Mouse (Mus musculus) adrenal gland, adult 10 weeks (tissue): ENCODE results near the gene Clcn1. TPM values are rescaled to one million over a fixed set of nuclear protein-coding genes. Genes with fewer than 3 reads are reported as not detected.

Source experiments
- polyA plus RNA-seq: library from polyadenylated mRNA; stranded (reverse); fragments of 350-450 nt; fragmentation: Illumina TruSeq; extraction: RNeasy Lipid Tissue Mini Kit (QIAGEN cat#74804); gene quantifications from one replicate; pipeline ENCODE4 v1.2.3, GENCODE M21; 2014; ENCODE audit warnings: low read depth, low replicate concordance

Gene Clcn1
- polyA plus RNA-seq = 0.23 TPM

DNA sequence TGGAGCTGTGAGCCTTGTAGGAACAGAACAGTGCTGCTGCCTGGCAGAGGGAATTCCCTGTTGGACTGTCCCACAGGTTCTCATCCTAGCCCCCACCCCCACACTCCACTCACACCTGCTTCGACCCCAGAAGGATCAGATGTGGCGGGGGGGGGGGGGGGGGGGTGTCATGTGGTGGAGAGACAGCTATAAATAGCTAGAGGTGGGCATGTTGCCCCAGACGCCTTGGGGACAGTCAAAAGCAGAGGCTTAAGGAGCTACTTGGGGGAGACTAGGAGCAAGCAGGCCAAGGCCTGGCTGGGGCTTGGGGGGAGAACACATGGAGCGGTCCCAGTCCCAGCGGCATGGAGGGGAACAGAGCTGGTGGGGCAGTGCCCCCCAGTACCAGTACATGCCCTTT is at the start of gene Clcn1:
TSS of gene Clcn1 (plus strand) at position 238 of the 400 bp plus-strand sequence.

DNA sequence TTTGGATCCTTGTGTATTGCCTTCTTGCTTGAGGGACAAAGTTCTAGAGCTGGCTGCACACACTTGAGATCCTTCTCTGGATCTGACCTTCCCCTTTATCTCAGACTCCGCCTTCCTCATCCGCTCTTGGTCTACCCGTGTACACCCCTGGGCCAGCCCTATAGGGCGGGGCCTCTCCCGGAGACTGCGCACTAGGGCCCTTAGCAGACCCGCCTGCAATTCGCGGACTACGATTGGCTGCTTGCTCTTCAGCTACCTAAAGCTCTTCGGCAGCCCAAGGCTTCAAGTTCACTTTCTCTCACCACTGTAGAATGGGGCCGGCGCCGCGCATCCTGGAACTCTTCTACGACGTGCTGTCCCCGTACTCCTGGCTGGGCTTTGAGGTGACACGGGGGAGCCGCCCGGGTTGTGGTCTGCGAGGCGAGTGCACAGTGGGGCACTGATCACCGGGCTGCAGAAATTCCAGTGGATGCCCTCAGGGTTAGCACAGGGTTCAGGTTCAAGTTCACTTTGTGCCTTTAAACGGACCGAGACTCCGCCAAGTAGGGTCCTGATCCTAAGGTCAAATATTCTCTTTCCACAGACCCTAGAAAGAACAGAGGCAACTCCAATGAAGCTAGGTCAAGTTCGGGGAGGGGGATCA is 40.7 kb upstream of the Clcn1 start, which contains the start of gene Gstk1:
TSS of gene Gstk1 (plus strand) at position 225 of the 643 bp plus-strand sequence.

DNA sequence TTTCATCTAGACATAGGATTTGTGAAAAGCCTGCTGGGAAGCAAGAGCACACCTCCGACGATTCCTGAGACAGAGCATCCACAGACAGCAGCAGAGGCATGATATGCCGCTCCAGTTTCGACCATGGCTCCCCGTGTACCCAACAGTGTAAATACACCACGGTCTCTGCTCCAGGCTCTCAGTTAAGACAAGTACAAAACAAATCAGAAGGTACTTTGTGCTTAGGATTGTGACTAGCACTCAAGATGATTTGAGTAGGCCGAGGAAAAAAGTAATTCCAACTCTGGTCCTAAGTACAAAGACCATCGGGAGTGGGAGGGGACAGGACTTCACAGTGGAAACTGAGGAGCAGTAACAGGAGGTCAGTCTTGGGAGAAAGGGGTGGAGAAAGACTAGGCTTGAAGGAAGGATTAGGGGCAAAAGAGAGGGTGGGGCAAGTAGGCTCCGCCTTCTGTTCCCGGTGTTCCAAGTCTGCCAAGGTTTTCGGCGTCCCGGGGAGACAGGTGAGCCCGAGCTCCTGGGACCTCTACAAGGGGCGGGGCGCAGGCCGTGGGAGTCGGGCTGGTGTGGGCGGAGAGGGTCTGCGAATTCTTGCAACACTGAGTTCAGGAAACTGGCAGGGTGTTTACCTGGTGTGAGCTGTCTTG is 24.8 kb upstream of the Clcn1 start, which contains the start of gene Tmem139:
TSS of gene Tmem139 (plus strand) at position 447 of the 647 bp plus-strand sequence.

DNA sequence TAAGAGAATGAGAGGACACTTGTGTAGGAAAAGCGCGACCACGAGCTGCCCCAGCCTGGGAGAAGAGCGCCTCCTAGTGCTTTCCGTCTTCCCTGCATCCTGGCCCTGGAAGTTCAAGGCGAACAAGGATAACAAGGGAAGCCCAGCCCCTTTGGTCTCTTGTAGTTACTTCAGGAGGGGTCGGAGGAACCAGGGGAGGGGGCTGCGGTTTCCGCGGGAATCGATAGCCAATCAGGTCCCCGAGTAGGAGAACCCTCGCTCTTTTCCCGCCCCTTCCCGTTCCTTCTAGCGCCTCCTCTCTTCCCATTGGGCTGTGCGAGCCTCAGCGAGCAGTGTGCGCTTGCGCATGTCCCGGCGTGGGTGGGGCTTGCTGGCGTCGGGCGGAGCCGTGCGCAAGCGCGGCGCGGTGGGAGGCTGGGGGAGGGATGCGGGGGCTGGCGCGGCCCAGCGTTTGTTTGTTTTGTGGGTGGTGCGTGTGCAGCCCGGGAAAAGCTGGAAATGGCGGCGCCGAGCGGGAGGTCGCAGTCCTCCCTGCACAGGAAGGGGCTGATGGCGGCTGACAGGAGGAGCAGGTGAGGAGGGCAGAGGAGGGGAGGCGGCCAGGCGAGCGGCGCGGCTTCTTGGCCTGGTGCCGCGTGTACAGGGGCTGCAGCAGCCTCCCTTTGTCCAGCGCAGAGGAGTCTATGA is 21.7 kb upstream of the Clcn1 start, which contains the start of gene Casp2:
TSS of gene Casp2 (plus strand) at position 360 of the 687 bp plus-strand sequence.

DNA sequence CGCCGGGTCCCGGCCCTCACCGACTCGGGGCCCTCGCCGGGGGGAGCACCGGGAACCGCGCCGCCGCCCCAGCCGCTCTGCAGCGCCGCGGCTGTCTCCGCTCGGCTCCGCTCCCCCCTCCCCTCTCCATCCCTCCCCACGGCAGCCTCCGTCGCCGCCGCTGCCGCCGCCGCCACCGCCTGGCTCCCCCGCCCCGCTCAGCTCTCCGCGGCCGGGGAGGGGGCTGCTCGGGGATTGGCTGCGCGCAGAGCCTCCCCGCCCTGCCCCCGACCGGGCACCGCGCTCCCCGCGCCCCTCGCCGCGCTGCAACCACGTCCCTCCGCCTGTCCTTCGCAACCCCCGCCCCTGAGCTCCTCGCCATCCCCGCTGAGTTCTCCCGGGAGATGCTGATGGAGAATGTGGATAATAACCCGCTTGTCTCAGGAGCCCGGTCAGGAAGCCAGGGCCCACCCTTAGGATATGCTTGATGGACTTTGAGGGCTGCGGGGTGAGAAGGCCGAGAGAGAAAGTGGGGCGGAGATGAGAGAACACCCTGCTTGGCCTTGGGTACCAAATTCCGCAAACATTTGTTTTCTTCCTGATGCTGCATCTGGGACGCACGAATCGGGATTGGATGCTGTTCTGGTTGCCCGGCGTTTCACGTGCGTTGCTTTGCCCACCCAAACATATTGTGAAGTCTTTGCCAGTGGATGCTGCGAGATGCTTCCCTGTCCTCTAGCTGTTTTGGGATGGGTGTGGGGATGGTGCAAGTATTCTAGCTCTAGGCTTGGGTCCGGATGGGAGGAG is 38.2 kb downstream of the Clcn1 start, which contains the start of gene Fam131b:
TSS of gene Fam131b (minus strand) at position 162 of the 786 bp plus-strand sequence.

DNA sequence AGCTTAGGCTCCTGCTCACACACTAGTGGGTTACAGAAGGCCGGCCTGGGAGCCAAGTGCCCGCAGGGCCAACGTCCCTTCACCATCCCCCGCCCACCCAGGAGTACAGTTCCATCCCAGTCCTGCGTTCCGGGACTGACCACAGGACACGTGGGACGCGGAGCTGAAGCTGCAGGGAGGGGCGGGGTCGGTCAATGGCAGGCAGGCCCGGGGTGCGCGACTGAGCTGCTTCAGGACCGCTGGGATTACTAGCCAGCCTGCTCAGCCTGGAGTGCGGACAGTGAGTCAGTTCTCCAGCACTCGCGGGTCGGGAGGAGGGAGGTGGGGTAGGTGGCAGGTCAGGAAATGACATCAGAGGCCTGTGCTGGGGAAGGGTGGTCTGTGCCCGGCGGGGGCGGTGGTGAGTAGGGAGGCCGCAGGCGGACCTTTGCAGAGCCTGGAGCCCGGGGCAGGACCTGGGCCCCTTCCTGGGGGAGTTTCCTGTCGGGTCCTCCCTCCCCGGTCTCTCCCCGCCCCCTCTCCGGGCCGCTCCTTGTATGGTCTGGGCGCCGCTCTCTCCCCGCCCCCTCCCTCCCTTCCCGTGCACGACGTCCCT is 63.0 kb downstream of the Clcn1 start, which contains the start of gene Zyx:
TSS of gene Zyx (plus strand) at position 205 of the 595 bp plus-strand sequence.

Other genes with a start within 250 kb of the Clcn1 start
- gene Sva, start 248.3 kb upstream of the Clcn1 start, polyA plus RNA-seq = not detected
- not detected for gene Tas2r139, start 145.7 kb upstream of the Clcn1 start, polyA plus RNA-seq
- not detected for gene Tas2r144, start 71.4 kb upstream of the Clcn1 start, polyA plus RNA-seq
- gene Gstk1, start 40.8 kb upstream of the Clcn1 start, polyA plus RNA-seq = 173 TPM
- not detected for gene Tmem139, start 24.7 kb upstream of the Clcn1 start, polyA plus RNA-seq
- 23.4 TPM for gene Casp2, start 21.7 kb upstream of the Clcn1 start, polyA plus RNA-seq
- gene Fam131b, start 38.0 kb downstream of the Clcn1 start, polyA plus RNA-seq = not detected
- gene Zyx, start 62.9 kb downstream of the Clcn1 start, polyA plus RNA-seq = 2.6 TPM
- gene Epha1, start 86.6 kb downstream of the Clcn1 start, polyA plus RNA-seq = 0.17 TPM
- gene Tas2r143, start 113.6 kb downstream of the Clcn1 start, polyA plus RNA-seq = not detected
- not detected for gene Tas2r135, start 118.7 kb downstream of the Clcn1 start, polyA plus RNA-seq
- gene Tas2r126, start 147.8 kb downstream of the Clcn1 start, polyA plus RNA-seq = not detected
- gene Olfr458, start 178.5 kb downstream of the Clcn1 start, polyA plus RNA-seq = not detected
- gene Olfr457, start 189.7 kb downstream of the Clcn1 start, polyA plus RNA-seq = not detected
- gene Olfr456, start 200.5 kb downstream of the Clcn1 start, polyA plus RNA-seq = not detected